ENCODE assay signal across 8 mouse cellular contexts in genomic region chr11:58955868-58956257, GRCm38 (mm10). TPM values are rescaled to one million over a fixed set of nuclear protein-coding genes. Genes with fewer than 3 reads are reported as not detected.
DNase-seq lines count a peak whose midpoint lies in the region; ATAC-seq and TF ChIP-seq lines count a peak whose summit lies in the region.

No protein-coding gene starts in this region.

- peak overlapping the region; percentile 89 for H3K4me2 ChIP-seq in neural tube, embryonic 11.5 days (ENCODE audit: low read depth)
- H3K4me2 ChIP-seq in limb, embryonic 15.5 days, result peak overlapping the region; percentile 54
- H3K4me2 ChIP-seq in stomach, postnatal 0 days (replicated peaks; ENCODE audit: low read depth), result peak overlapping the region; percentile 79

- H3K9me3 ChIP-seq in neural tube, embryonic 11.5 days (ENCODE audit: control insufficient read depth, low read length), result no peaks in the 10 kb centered on the region
- no peaks in the 10 kb centered on the region for H3K9me3 ChIP-seq in limb, embryonic 15.5 days
- H3K9me3 ChIP-seq in stomach, postnatal 0 days (ENCODE audit: control insufficient read depth, low read length), result no peaks in the 10 kb centered on the region

- H3K4me1 ChIP-seq in cerebellum, adult 2 months (ENCODE audit: control insufficient read depth, insufficient read depth, low read length), result peaks cover 12% of the 10 kb centered on the region; the same call in 1 of the 2 replicates
- H3K4me1 ChIP-seq in neural tube, embryonic 11.5 days (ENCODE audit: control insufficient read depth, insufficient read depth, low read length), result peaks cover 23% of the 10 kb centered on the region
- peaks cover 35% of the 10 kb centered on the region for H3K4me1 ChIP-seq in limb, embryonic 15.5 days
- no peaks in the 10 kb centered on the region; the same call in 1 of the 2 replicates for H3K4me1 ChIP-seq in stomach, postnatal 0 days (replicated peaks; ENCODE audit: control insufficient read depth, insufficient read depth)

- no peak for TF ChIP-seq CTCF in cerebellum, adult 2 months (IDR thresholded peaks at IDR 0.05; ENCODE audit: borderline replicate concordance, insufficient read depth, low read depth, low read length)
- no peak for TF ChIP-seq CTCF in stomach, postnatal 0 days (IDR thresholded peaks at IDR 0.05; ENCODE audit: low read depth)

- peak overlapping the region; percentile 93 for H3K9ac ChIP-seq in neural tube, embryonic 11.5 days (ENCODE audit: low read length)
- H3K9ac ChIP-seq in limb, embryonic 15.5 days, result peak overlapping the region; percentile 81
- H3K9ac ChIP-seq in stomach, postnatal 0 days (ENCODE audit: low read length), result peak overlapping the region; percentile 84; the same call in 1 of the 2 replicates

- no peak for TF ChIP-seq POLR2A in cerebellum, adult 2 months (IDR thresholded peaks at IDR 0.05; ENCODE audit: borderline replicate concordance, insufficient read depth, low read length)

- no peak for ATAC-seq in neural tube, embryonic 11.5 days (ENCODE audit: insufficient read depth, low FRiP score, low TSS enrichment)
- no peak for ATAC-seq in limb, embryonic 15.5 days (ENCODE audit: insufficient number of reproducible peaks, low FRiP score, low TSS enrichment, low read depth)
- ATAC-seq in stomach, postnatal 0 days (ENCODE audit: low FRiP score, low TSS enrichment), result no peak

- TF ChIP-seq EP300 in stomach, postnatal 0 days (optimal IDR thresholded peaks at IDR 0.05), result no peak

- no peaks in the 10 kb centered on the region for H3K27me3 ChIP-seq in cerebellum, adult 2 months (ENCODE audit: control insufficient read depth, insufficient read depth, low read length)
- H3K27me3 ChIP-seq in neural tube, embryonic 11.5 days (ENCODE audit: control insufficient read depth, insufficient read depth, low read length), result no peaks in the 10 kb centered on the region
- H3K27me3 ChIP-seq in limb, embryonic 15.5 days, result 0 out of 2 replicates have a peak, but pooled peaks cover 4% of the 10 kb centered on the region
- H3K27me3 ChIP-seq in stomach, postnatal 0 days (ENCODE audit: control insufficient read depth, insufficient read depth, low read length), result no peaks in the 10 kb centered on the region

- no peak for DNase-seq in cerebellum, adult 2 months
- no peak for DNase-seq in cerebellum, postnatal 36 days
- DNase-seq in neural tube, embryonic 11.5 days (ENCODE audit: low spot score), result no peak
- no peak for DNase-seq in neural tube, embryonic 10.5 days (ENCODE audit: extremely low spot score, low spot score)
- no peak for DNase-seq in stomach, postnatal 0 days (ENCODE audit: low spot score)
- no peak for DNase-seq in layer of hippocampus, adult 8-10 months (ENCODE audit: low spot score in 2 of 2)
- no peak for DNase-seq in urinary bladder, postnatal 36 days (ENCODE audit: low spot score in 2 of 2)

- 6% methylated on average over 8 of the region's 8 CpGs for WGBS in cerebellum, adult 2 months
- WGBS in neural tube, embryonic 11.5 days, result 38% methylated on average over 8 of the region's 8 CpGs
- WGBS in limb, embryonic 15.5 days, result 12% methylated on average over 8 of the region's 8 CpGs
- WGBS in stomach, postnatal 0 days, result 9% methylated on average over 8 of the region's 8 CpGs

- H3K27ac ChIP-seq in cerebellum, adult 2 months (ENCODE audit: insufficient read depth, low read length), result peak overlapping the region; percentile 42; the same call in 1 of the 2 replicates
- H3K27ac ChIP-seq in neural tube, embryonic 11.5 days (ENCODE audit: low read depth, low read length), result peak overlapping the region; percentile 86; the same call in 1 of the 2 replicates
- H3K27ac ChIP-seq in limb, embryonic 15.5 days, result peak overlapping the region; percentile 98
- no peak overlapping the region for H3K27ac ChIP-seq in stomach, postnatal 0 days (replicated peaks)

- no peaks in the 10 kb centered on the region for H3K36me3 ChIP-seq in neural tube, embryonic 11.5 days (ENCODE audit: control insufficient read depth, insufficient read depth, low read length)
- peaks cover 10% of the 10 kb centered on the region for H3K36me3 ChIP-seq in limb, embryonic 15.5 days
- H3K36me3 ChIP-seq in stomach, postnatal 0 days (ENCODE audit: control insufficient read depth, insufficient read depth, low read length), result no peaks in the 10 kb centered on the region

- H3K4me3 ChIP-seq in cerebellum, adult 2 months (replicated peaks; ENCODE audit: insufficient read depth, low read depth, low read length), result peak overlapping the region; percentile 92
- peak overlapping the region; percentile 86 for H3K4me3 ChIP-seq in neural tube, embryonic 11.5 days (ENCODE audit: low read depth, low read length)
- peak overlapping the region; percentile 74 for H3K4me3 ChIP-seq in limb, embryonic 15.5 days
- peak overlapping the region; percentile 55 for H3K4me3 ChIP-seq in stomach, postnatal 0 days (ENCODE audit: low read depth, low read length)

RNA-seq across cellular contexts. Expression of gene Hist3h2a, which starts 1.4 kb away (rescaled TPM):
- polyA plus RNA-seq in cerebellum, adult 2 months (2012; rRNA removed), result 41.3 and 43.2 TPM in 2 replicates
- polyA plus RNA-seq in neural tube, embryonic 11.5 days (2014; fragmentation: Nextera tagmentation; extraction: Ambion mirVana), result 56.3 and 61.4 TPM in 2 replicates
- polyA plus RNA-seq in limb, embryonic 15.5 days (2015; fragmentation: Nextera tagmentation; extraction: Ambion mirVana), result 24.8 and 26.9 TPM in 2 replicates
- polyA plus RNA-seq in stomach, postnatal 0 days (2015; fragmentation: Nextera tagmentation; extraction: Ambion mirVana), result 18.7 and 19.1 TPM in 2 replicates
- 10 to 100 TPM; 48.9 to 64.2 (median 56.8) TPM for total RNA-seq in layer of hippocampus, adult 8-10 months (2022)

RNA-seq across cellular contexts. Expression of gene Trim17, which starts 1.4 kb away (rescaled TPM):
- polyA plus RNA-seq in cerebellum, adult 2 months (2012; rRNA removed), result 3.5 and 4.8 TPM in 2 replicates
- 0.74 and 0.88 TPM in 2 replicates for polyA plus RNA-seq in neural tube, embryonic 11.5 days (2014; fragmentation: Nextera tagmentation; extraction: Ambion mirVana)
- polyA plus RNA-seq in limb, embryonic 15.5 days (2015; fragmentation: Nextera tagmentation; extraction: Ambion mirVana), result 0.60 and 0.62 TPM in 2 replicates
- polyA plus RNA-seq in stomach, postnatal 0 days (2015; fragmentation: Nextera tagmentation; extraction: Ambion mirVana), result 0.05 and 0.08 TPM in 2 replicates
- 1 to 10 TPM; 2.8 to 6.3 (median 4.8) TPM for total RNA-seq in layer of hippocampus, adult 8-10 months (2022)

RNA-seq across cellular contexts. Expression of gene Hist3h2ba, which starts 7.1 kb away (rescaled TPM):
- polyA plus RNA-seq in cerebellum, adult 2 months (2012; rRNA removed), result 154 and 186 TPM in 2 replicates
- 75.5 and 84.8 TPM in 2 replicates for polyA plus RNA-seq in neural tube, embryonic 11.5 days (2014; fragmentation: Nextera tagmentation; extraction: Ambion mirVana)
- 12.6 and 31.7 TPM in 2 replicates for polyA plus RNA-seq in limb, embryonic 15.5 days (2015; fragmentation: Nextera tagmentation; extraction: Ambion mirVana)
- polyA plus RNA-seq in stomach, postnatal 0 days (2015; fragmentation: Nextera tagmentation; extraction: Ambion mirVana), result 7.5 and 8.9 TPM in 2 replicates
- 10 to 100 TPM; 71.4 to 92.2 (median 75.7) TPM for total RNA-seq in layer of hippocampus, adult 8-10 months (2022)

RNA-seq across cellular contexts. Expression of gene Rnf187, which starts 17.1 kb away (rescaled TPM):
- polyA plus RNA-seq in cerebellum, adult 2 months (2012; rRNA removed), result 578 and 589 TPM in 2 replicates
- 460 and 493 TPM in 2 replicates for polyA plus RNA-seq in neural tube, embryonic 11.5 days (2014; fragmentation: Nextera tagmentation; extraction: Ambion mirVana)
- 202 and 230 TPM in 2 replicates for polyA plus RNA-seq in limb, embryonic 15.5 days (2015; fragmentation: Nextera tagmentation; extraction: Ambion mirVana)
- polyA plus RNA-seq in stomach, postnatal 0 days (2015; fragmentation: Nextera tagmentation; extraction: Ambion mirVana), result 136 and 140 TPM in 2 replicates
- 100 to 1,000 TPM; 426 to 450 (median 442) TPM for total RNA-seq in layer of hippocampus, adult 8-10 months (2022)

RNA-seq across cellular contexts. Expression of gene Trim11, which starts 22.0 kb away (rescaled TPM):
- 25.3 and 27.5 TPM in 2 replicates for polyA plus RNA-seq in cerebellum, adult 2 months (2012; rRNA removed)
- polyA plus RNA-seq in neural tube, embryonic 11.5 days (2014; fragmentation: Nextera tagmentation; extraction: Ambion mirVana), result 19.5 and 20.8 TPM in 2 replicates
- polyA plus RNA-seq in limb, embryonic 15.5 days (2015; fragmentation: Nextera tagmentation; extraction: Ambion mirVana), result 20.4 and 23.9 TPM in 2 replicates
- polyA plus RNA-seq in stomach, postnatal 0 days (2015; fragmentation: Nextera tagmentation; extraction: Ambion mirVana), result 9.9 and 11.0 TPM in 2 replicates
- total RNA-seq in layer of hippocampus, adult 8-10 months (2022), result 10 to 100 TPM; 28.4 to 32.5 (median 31.0) TPM
